Mouse (Mus musculus) embryonic facial prominence, embryonic 11.5 days (tissue): ENCODE measurements around the gene Trim67. TPM values are rescaled to one million over a fixed set of nuclear protein-coding genes. Genes with fewer than 3 reads are reported as not detected.

Source experiments
- ATAC-seq: fragments of 200-750 bp; cut with Nextera tagmentation; replicated peaks from 2 replicates; pipeline ENCODE4 v1.8.0; 2017; ENCODE audit warnings: low read depth; ENCODE audit not compliant: insufficient number of reproducible peaks, low FRiP score, low TSS enrichment
- DNase-seq: peaks from one replicate; pipeline ENCODE4 v3.0.0-alpha.2; 2015; ENCODE audit warnings: low spot score
- H3K27ac ChIP-seq: fragments of 300-500 bp; sonication (generic); replicated peaks from 2 replicates; pipeline ENCODE4 v1.5.1; 2014; ENCODE audit warnings: mild to moderate bottlenecking, low read depth, low read length, control low read depth
- H3K27me3 ChIP-seq: fragments of 300-500 bp; sonication (generic); 2 replicates; pipeline ENCODE4 v1.6.1; 2014; ENCODE audit warnings: mild to moderate bottlenecking, low read length, moderate library complexity, mixed read lengths; ENCODE audit not compliant: control insufficient read depth, insufficient read depth
- H3K36me3 ChIP-seq: fragments of 300-500 bp; sonication (generic); replicated peaks from 2 replicates; pipeline ENCODE4 v1.6.1; 2014; ENCODE audit warnings: low read depth, mild to moderate bottlenecking, low read length, moderate library complexity, mixed read lengths; ENCODE audit not compliant: control insufficient read depth, insufficient read depth
- H3K4me1 ChIP-seq: fragments of 300-500 bp; sonication (generic); 2 replicates; pipeline ENCODE4 v1.6.1; 2014; ENCODE audit warnings: low read length, mixed read lengths; ENCODE audit not compliant: control insufficient read depth, insufficient read depth
- H3K4me2 ChIP-seq: fragments of 300-500 bp; sonication (generic); 2 replicates; pipeline ENCODE4 v1.6.1; 2014; ENCODE audit warnings: low read depth, mild to moderate bottlenecking, control low read depth, low read length, moderate library complexity
- H3K4me3 ChIP-seq: fragments of 300-500 bp; sonication (generic); 2 replicates; pipeline ENCODE4 v1.5.1; 2014; ENCODE audit warnings: low read depth, low read length, control low read depth
- H3K9ac ChIP-seq: fragments of 300-500 bp; sonication (generic); replicated peaks from 2 replicates; pipeline ENCODE4 v1.6.1; 2014; ENCODE audit warnings: mild to moderate bottlenecking, control low read depth, low read length
- H3K9me3 ChIP-seq: fragments of 300-500 bp; sonication (generic); replicated peaks from 2 replicates; pipeline ENCODE4 v1.6.1; 2016; ENCODE audit warnings: mild to moderate bottlenecking, low read length, inconsistent platforms, mixed read lengths; ENCODE audit not compliant: control insufficient read depth
- WGBS: fragments of 180-500 bp; shearing (Covaris S2); extraction: QIAGEN DNeasy Blood & Tissue Kit; methylation state at CpG from one replicate; pipeline ENCODE4 v1.1.7; 2014; 5-methylcytosine and 5-hydroxymethylcytosine counted together
- polyA plus RNA-seq: library from polyadenylated mRNA; unstranded; fragments of >200 nt; fragmentation: Nextera tagmentation; extraction: Ambion mirVana; gene quantifications from 2 replicates; pipeline ENCODE4 v1.2.1, GENCODE M21; 2014

Gene Trim67
- polyA plus RNA-seq, 1 experiment from 2014 or later, result 1.2 TPM

DNA sequence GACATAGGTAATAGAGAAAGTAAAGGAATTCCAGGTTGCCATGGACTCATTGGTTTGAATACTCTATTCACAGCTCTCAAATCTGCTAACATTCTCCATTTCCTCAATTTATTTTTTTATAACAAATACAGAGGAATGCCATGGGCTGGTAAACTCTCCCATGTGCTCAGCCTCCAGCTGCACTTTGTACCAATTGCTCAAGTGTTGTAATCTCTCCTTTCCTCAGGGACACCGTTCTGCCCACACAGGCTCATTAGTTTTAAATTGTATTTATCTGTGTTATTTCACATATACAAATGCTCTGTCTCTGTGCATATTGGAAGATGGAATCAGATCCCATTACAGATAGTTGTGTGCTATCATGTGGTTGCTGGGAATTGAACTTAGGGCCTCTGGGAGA is 60.6 kb downstream of the Trim67 start:
- Histone ChIP-seq H3K9ac (no peak overlapping the region), H3K4me3 (no peak overlapping the region), H3K9me3 (no peaks in the 10 kb centered on the region), H3K4me2 (no peak overlapping the region), H3K4me1 (no peaks in the 10 kb centered on the region), H3K27me3 (no peaks in the 10 kb centered on the region), H3K27ac (no peak overlapping the region), H3K36me3 (peaks cover 13% of the 10 kb centered on the region)
- ATAC-seq, result no peak
- WGBS, result 97% methylated on average over 1 of the region's 1 CpGs
- no peak for DNase-seq

DNA sequence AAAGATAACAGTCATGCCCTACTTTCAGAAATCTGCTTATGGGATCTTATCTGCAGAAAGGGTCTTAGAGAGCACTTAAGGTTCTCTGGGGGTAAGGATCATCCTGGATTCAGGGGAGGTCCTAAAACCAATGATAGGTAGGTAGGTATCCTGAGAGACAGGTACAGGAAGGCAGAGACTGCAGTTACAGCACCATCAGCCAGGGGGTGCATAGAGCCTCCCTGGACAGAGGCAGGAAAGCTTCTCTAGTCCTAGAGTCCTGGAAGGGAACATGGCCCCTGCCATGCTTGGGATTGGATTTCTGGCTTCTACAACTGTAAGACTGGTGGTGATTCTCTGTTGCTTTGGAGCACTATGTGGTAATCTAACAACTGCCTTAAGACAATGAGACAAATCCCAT is 66.6 kb downstream of the Trim67 start:
- H3K27me3 ChIP-seq, result no peaks in the 10 kb centered on the region
- H3K27ac ChIP-seq, result no peak overlapping the region
- peak; percentile 18 for DNase-seq
- peaks cover 9% of the 10 kb centered on the region for H3K36me3 ChIP-seq
- no peaks in the 10 kb centered on the region for H3K4me1 ChIP-seq
- no peaks in the 10 kb centered on the region for H3K9me3 ChIP-seq
- no peak overlapping the region for H3K4me3 ChIP-seq
- no peak overlapping the region for H3K9ac ChIP-seq
- no peak for ATAC-seq
- H3K4me2 ChIP-seq, result no peak overlapping the region

DNA sequence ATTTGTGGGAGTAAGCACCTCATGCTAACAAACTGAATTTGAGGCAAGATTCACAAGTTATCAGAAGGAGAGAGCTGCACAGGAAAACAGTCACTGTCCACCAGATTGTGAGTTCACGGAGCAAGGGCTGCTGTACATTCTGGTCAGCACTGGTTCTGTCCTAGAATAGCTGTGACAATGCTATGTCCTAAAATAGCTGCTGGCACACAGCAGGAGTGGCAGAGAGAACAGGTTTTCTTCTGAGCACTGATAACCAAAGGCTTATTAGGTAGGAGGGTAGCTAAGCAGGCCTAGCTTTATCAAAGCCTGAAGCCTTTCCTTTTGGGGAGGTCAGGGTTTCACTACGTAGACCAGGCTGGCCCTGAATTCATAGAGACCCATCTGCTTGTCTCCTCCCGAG is 67.3 kb downstream of the Trim67 start:
- H3K9ac ChIP-seq, result no peak overlapping the region
- DNase-seq (no peak), ATAC-seq (no peak)
- no peak overlapping the region for H3K4me2 ChIP-seq
- no peaks in the 10 kb centered on the region for H3K4me1 ChIP-seq
- no peak overlapping the region for H3K4me3 ChIP-seq
- WGBS, result 93% methylated on average over 3 of the region's 3 CpGs
- no peaks in the 10 kb centered on the region for H3K9me3 ChIP-seq
- no peak overlapping the region for H3K27ac ChIP-seq
- no peaks in the 10 kb centered on the region for H3K27me3 ChIP-seq
- H3K36me3 ChIP-seq, result peaks cover 4% of the 10 kb centered on the region

DNA sequence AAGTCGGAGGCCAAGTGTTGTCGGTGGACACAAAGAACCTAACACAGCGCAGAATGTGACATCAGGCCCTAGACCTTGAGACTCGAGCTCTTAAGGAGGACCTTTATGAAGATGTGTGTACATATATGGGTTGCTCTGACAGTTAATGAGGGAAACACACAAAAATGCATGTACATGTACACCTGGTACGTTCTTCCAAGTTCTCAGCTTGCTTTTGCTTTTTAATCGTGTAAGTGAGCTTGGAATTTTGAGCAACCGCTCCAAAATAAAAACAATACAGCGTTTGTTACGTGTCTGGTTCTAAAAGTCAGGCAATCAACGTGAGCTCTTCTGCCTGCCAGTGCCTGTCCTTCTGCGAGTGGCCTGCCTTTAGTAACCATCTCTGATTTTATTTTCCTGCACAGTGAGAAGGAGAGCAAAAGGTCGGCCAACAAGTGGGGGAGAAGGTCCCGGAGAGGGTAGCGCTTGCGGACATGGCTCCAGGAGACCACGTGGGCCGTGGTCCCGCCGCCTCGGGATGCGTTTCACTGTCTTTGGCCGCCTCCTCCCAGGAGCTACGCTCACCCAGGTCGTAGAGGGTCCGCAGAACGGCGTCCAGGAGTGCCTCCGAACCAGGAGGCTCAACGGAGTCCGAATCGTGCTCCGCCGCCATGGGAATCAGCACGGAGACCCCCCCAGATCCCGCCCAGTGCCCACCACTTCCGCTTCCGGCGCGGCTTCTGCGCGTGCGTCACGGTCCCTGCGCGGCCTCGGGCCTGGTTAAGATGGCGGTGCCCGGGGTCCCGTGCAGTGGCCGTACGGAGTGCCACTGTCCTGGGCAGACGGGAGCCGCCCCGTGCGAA is 69.7 kb downstream of the Trim67 start, which contains the start of the genes Gnpat and 2810004N23Rik:
TSS of gene Gnpat (plus strand) at position 713 of the 842 bp plus-strand sequence.
TSS of gene 2810004N23Rik (minus strand) at position 800 of the 842 bp plus-strand sequence.
- ATAC-seq (peak; percentile 96), DNase-seq (peak; percentile 95)
- H3K9ac ChIP-seq, result peak within 1 kb of the TSS; percentile 98
- no peaks in the 10 kb centered on the region for H3K4me1 ChIP-seq
- no peaks in the 10 kb centered on the region for H3K9me3 ChIP-seq
- H3K27me3 ChIP-seq, result no peaks in the 10 kb centered on the region
- 2% methylated on average over 46 of the region's 55 CpGs for WGBS
- peak within 1 kb of the TSS; percentile 89 for H3K27ac ChIP-seq
- H3K4me3 ChIP-seq, result peak within 1 kb of the TSS; percentile 74
- peaks cover 2% of the 10 kb centered on the region for H3K36me3 ChIP-seq
- peak within 1 kb of the TSS; percentile 76 for H3K4me2 ChIP-seq

DNA sequence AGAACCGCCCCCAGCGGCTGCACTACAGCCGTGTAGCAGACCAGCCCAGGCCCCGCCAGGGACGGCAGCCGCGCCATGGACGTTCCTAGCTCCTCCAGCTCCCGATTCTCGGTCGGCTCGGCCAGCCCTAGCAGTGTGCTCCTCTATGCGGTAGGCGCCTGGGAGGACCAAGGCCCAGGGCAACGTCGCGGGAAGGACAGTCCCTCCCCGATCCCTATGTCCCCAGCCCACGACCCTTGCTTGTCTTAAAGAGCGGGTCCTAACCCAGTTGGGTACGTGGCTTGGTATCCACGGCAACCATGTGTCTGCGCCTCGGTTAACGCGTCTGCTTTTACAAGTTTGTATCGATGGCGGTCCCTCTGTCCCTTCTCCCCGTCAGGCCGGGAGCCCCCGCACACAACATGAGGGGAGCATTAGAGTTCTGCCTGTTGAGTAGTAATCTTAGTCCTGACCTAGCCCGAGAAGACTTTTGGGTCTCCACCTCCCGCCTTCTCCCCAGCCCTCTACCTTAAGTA is 70.3 kb downstream of the Trim67 start:
- WGBS, result under 1% methylated on average over 32 of the region's 33 CpGs
- peak overlapping the region; percentile 74 for H3K4me3 ChIP-seq
- H3K36me3 ChIP-seq, result peaks cover 2% of the 10 kb centered on the region
- no peak for DNase-seq
- no peaks in the 10 kb centered on the region for H3K27me3 ChIP-seq
- peak overlapping the region; percentile 69 for H3K4me2 ChIP-seq
- H3K27ac ChIP-seq, result peak overlapping the region; percentile 89
- no peaks in the 10 kb centered on the region for H3K4me1 ChIP-seq
- H3K9me3 ChIP-seq, result no peaks in the 10 kb centered on the region
- peak; percentile 91 for ATAC-seq
- H3K9ac ChIP-seq, result peak overlapping the region; percentile 98

DNA sequence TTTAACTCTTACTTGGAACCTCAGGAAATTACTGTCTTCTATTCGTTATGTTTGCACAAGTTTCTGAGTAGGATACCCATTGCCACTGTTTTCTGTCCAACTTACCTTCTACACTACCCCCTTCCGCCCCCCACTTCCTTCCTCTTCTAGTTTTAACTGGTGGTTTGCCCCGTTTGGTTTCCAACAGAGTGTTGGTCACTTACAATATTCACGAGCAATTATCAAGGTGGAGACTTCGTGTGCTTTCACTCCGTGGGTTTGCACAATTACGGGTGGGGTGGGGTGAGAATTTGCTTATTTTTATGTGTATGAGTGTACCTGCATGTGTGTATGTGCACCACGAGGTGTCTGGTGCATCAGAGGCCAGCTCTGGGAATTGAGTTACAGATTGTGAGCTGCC is 70.8 kb downstream of the Trim67 start:
- no peaks in the 10 kb centered on the region for H3K27me3 ChIP-seq
- H3K9ac ChIP-seq, result peak overlapping the region; percentile 98
- no peaks in the 10 kb centered on the region for H3K9me3 ChIP-seq
- H3K36me3 ChIP-seq, result peaks cover 2% of the 10 kb centered on the region; the same call in 1 of the 2 replicates
- peak overlapping the region; percentile 69 for H3K4me2 ChIP-seq
- H3K27ac ChIP-seq, result 0 out of 2 replicates have a peak overlapping the region, but pooled peaks have one; percentile 89
- DNase-seq (peak; percentile 1), ATAC-seq (no peak)
- 16% methylated on average over 8 of the region's 8 CpGs for WGBS
- no peaks in the 10 kb centered on the region for H3K4me1 ChIP-seq
- H3K4me3 ChIP-seq, result peak overlapping the region; percentile 74

DNA sequence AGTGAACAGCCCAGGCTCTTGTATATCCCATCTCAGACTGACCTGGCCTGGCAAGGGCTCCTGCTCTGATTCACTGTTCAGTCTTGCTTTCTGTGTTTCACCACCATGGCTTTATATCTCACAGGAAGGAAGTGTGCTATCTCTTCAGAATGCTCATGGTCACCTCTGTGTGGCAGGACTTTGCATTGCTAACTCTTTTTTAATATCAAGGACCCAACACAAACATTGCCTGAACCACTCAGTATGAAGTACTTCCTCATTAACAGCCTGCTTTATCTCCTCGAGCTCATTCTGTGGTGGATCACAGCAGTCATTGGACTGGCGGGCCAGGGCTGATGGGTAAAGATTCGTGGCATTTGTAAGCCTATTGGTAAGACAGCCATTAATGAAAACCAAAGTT is 73.8 kb downstream of the Trim67 start:
- no peak for ATAC-seq
- Histone ChIP-seq H3K27ac (no peak overlapping the region), H3K4me1 (no peaks in the 10 kb centered on the region), H3K9me3 (no peaks in the 10 kb centered on the region), H3K36me3 (no peaks in the 10 kb centered on the region; the same call in 1 of the 2 replicates), H3K4me3 (no peak overlapping the region), H3K9ac (no peak overlapping the region), H3K4me2 (no peak overlapping the region), H3K27me3 (no peaks in the 10 kb centered on the region)
- no peak for DNase-seq
- 87% methylated on average over 3 of the region's 3 CpGs for WGBS

DNA sequence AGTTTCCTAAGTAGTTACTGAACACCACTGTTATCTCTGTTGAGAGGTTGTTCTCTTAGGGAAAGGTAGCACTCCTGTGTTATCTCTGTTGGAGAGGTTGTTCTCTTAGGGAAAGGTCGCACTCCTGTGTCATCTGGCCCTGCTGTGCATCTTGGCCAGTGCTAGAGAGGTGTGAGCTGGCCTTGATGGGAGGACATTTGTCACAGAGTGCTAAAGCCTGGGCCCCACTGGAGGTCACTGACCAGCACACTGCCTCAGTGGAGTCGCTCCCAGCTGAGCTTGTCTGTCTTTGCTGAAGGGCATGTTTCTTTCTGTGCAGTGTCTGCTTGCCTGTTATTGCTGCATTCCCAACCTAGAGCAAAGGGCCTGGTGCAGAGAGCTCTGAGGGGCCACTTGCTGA is 74.2 kb downstream of the Trim67 start:
- no peak overlapping the region for H3K27ac ChIP-seq
- no peaks in the 10 kb centered on the region for H3K27me3 ChIP-seq
- WGBS, result 85% methylated on average over 2 of the region's 2 CpGs
- H3K4me2 ChIP-seq, result no peak overlapping the region
- H3K4me1 ChIP-seq, result no peaks in the 10 kb centered on the region
- H3K9me3 ChIP-seq, result no peaks in the 10 kb centered on the region
- H3K4me3 ChIP-seq, result no peak overlapping the region
- H3K9ac ChIP-seq, result no peak overlapping the region
- H3K36me3 ChIP-seq, result no peaks in the 10 kb centered on the region; the same call in 1 of the 2 replicates
- no peak for ATAC-seq
- DNase-seq, result no peak
